Mouse (Mus musculus) liver, embryonic 11.5 days (tissue): Measurements from ENCODE around the gene Gbp2b. TPM values are rescaled to one million over a fixed set of nuclear protein-coding genes. Genes with fewer than 3 reads are reported as not detected.
"Not testable (repeated sequence)": the region's sequence is repeated elsewhere in the genome, so short reads cannot be mapped to it uniquely, and the experiment has no call there.

ENCODE experiments used
- ATAC-seq: fragments of 200-750 bp; cut with Nextera tagmentation; replicated peaks from 2 replicates; pipeline ENCODE4 v1.8.0; 2017; ENCODE audit warnings: moderate number of reproducible peaks, mild to moderate bottlenecking, moderate TSS enrichment, moderate library complexity; ENCODE audit not compliant: low FRiP score
- DNase-seq: peaks from one replicate; pipeline ENCODE4 v3.0.0-alpha.2; 2017; ENCODE audit warnings: low spot score
- H3K27ac ChIP-seq: fragments of 300-500 bp; sonication (generic); 2 replicates; pipeline ENCODE4 v1.5.1; 2014; ENCODE audit warnings: mild to moderate bottlenecking, low read depth, low read length, control low read depth
- H3K27me3 ChIP-seq: fragments of 300-500 bp; sonication (generic); replicated peaks from 2 replicates; pipeline ENCODE4 v1.6.1; 2014; ENCODE audit warnings: low read length, mixed read lengths; ENCODE audit not compliant: control insufficient read depth, insufficient read depth
- H3K36me3 ChIP-seq: fragments of 300-500 bp; sonication (generic); 2 replicates; pipeline ENCODE4 v1.6.1; 2014; ENCODE audit warnings: mild to moderate bottlenecking, low read length, moderate library complexity, mixed read lengths; ENCODE audit not compliant: control insufficient read depth, insufficient read depth
- H3K4me1 ChIP-seq: fragments of 300-500 bp; sonication (generic); replicated peaks from 2 replicates; pipeline ENCODE4 v1.6.1; 2014; ENCODE audit warnings: low read length, mixed read lengths; ENCODE audit not compliant: control insufficient read depth, insufficient read depth
- H3K4me2 ChIP-seq: fragments of 300-500 bp; sonication (generic); 2 replicates; pipeline ENCODE4 v1.6.1; 2014; ENCODE audit warnings: mild to moderate bottlenecking, control low read depth, moderate library complexity
- H3K4me3 ChIP-seq: fragments of 300-500 bp; sonication (generic); 2 replicates; pipeline ENCODE4 v1.5.1; 2014; ENCODE audit warnings: low read depth, low read length, control low read depth
- H3K9ac ChIP-seq: fragments of 300-500 bp; sonication (generic); 2 replicates; pipeline ENCODE4 v1.6.1; 2014; ENCODE audit warnings: low read depth, low read length, control low read depth
- H3K9me3 ChIP-seq: fragments of 300-500 bp; sonication (generic); 2 replicates; pipeline ENCODE4 v1.6.1; 2016; ENCODE audit warnings: low read length, inconsistent platforms, mixed read lengths; ENCODE audit not compliant: control insufficient read depth
- WGBS: fragments of 180-500 bp; shearing (Covaris S2); extraction: QIAGEN DNeasy Blood & Tissue Kit; methylation state at CpG from one replicate; pipeline ENCODE4 v1.1.7; 2014; 5-methylcytosine and 5-hydroxymethylcytosine counted together
- microRNA-seq: library from miRNA; unstranded; fragments of <30 nt; microRNA quantifications from one replicate; pipeline ENCODE4, GENCODE M21; 2017; ENCODE audit warnings: borderline number of aligned reads
- polyA plus RNA-seq: library from polyadenylated mRNA; unstranded; fragments of >200 nt; fragmentation: Nextera tagmentation; extraction: Ambion mirVana; gene quantifications from 2 replicates; pipeline ENCODE4 v1.2.1, GENCODE M21; 2014

The Gbp2b gene
- polyA plus RNA-seq, 1 experiment from 2014 or later: not detected

DNA sequence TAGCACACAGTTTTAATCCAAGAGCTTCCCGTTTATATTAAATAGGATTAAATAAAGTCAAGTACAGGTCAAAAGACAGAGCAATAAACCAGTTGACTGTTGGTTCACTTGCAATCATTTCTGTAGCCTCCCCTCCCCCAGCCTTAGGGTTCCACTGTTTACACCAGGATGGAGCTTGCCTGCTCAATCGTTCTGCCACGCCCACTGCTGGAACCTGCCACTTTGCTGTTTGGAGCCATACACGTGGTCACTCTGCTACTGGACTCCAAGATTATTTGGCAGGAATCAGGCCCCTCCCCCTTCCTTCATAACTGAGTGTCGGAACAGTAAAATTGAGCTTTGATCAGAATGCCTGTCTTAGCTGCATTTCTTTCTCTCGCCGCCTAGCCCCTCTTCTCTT is 53.2 kb downstream of the Gbp2b start:
- not testable (repeated sequence) for H3K4me2 ChIP-seq, H3K27ac ChIP-seq, H3K9me3 ChIP-seq, H3K9ac ChIP-seq, H3K36me3 ChIP-seq, ATAC-seq, DNase-seq, H3K4me3 ChIP-seq, H3K4me1 ChIP-seq, H3K27me3 ChIP-seq
- 62% methylated on average over 7 of the region's 7 CpGs for WGBS

DNA sequence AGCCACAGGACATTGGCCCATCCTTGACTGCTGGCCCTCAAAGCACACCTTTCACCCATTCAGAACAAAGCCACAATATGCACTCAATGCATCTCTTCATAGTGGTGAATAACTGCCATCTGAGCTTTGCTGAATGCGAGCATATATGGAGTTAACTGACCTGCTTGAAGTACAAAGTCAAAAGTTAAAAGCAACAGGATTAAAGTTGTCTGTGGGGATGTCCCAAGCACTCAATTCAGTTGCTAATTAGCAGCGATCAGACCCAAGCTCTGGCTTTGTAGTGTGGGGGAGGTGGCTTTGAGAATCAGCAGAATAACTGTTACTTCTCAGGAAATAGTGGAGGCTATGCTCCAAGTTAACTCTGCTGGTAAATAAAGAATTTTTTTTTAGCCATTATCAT is 55.6 kb downstream of the Gbp2b start:
- Histone ChIP-seq H3K36me3 (no peaks in the 10 kb centered on the region), H3K9ac (no peak overlapping the region), H3K4me3 (no peak overlapping the region), H3K9me3 (no peaks in the 10 kb centered on the region), H3K27ac (no peak overlapping the region), H3K27me3 (no peaks in the 10 kb centered on the region), H3K4me1 (no peaks in the 10 kb centered on the region), H3K4me2 (no peak overlapping the region)
- no peak for DNase-seq
- 39% methylated on average over 2 of the region's 2 CpGs for WGBS
- no peak for ATAC-seq

- Histone ChIP-seq H3K9me3 (no peaks in the 10 kb centered on the region), H3K27ac (no peak overlapping the region), H3K4me1 (no peaks in the 10 kb centered on the region), H3K36me3 (no peaks in the 10 kb centered on the region), H3K4me2 (no peak overlapping the region), H3K27me3 (no peaks in the 10 kb centered on the region), H3K9ac (no peak overlapping the region), H3K4me3 (no peak overlapping the region)
- no peak for DNase-seq
- 91% methylated on average over 8 of the region's 8 CpGs for WGBS
- ATAC-seq: no peak
Observed at GRCm38 (mm10) chr3:142664723-142665122, 70.1 kb downstream of the Gbp2b start.

Small RNAs within 50 kb of the gene (microRNA-seq; reads per million reads assigned to microRNA genes)
- gene Mir6381: not detected

Other genes with a start within 250 kb of the Gbp2b start
- gene Pdlim5, start 199.2 kb upstream of the Gbp2b start, polyA plus RNA-seq: 26.6 and 29.1 TPM in 2 replicates
- 0.05 TPM in 1 of 2 replicates, not detected in the other for gene Gbp5, start 100.9 kb upstream of the Gbp2b start, polyA plus RNA-seq
- gene Gbp7, start 64.5 kb upstream of the Gbp2b start, polyA plus RNA-seq: 3.4 TPM in 2 replicates
- gene Gbp3, start 34.8 kb upstream of the Gbp2b start, polyA plus RNA-seq: 0.58 and 0.90 TPM in 2 replicates
- 2.1 and 2.4 TPM in 2 replicates for gene Gbp2, start 25.8 kb downstream of the Gbp2b start, polyA plus RNA-seq
- gene Kyat3, start 106.2 kb downstream of the Gbp2b start, polyA plus RNA-seq: 13.5 and 16.6 TPM in 2 replicates
- gene Gtf2b, start 170.2 kb downstream of the Gbp2b start, polyA plus RNA-seq: 67.3 and 74.1 TPM in 2 replicates